Mouse (Mus musculus) stomach, embryonic 15.5 days (tissue): ENCODE measurements around the gene Atp1a2. TPM values are rescaled to one million over a fixed set of nuclear protein-coding genes. Genes with fewer than 3 reads are reported as not detected.

Experiments
- ATAC-seq: fragments of 200-750 bp; cut with Nextera tagmentation; 2 replicates; pipeline ENCODE4 v1.8.0; 2017; ENCODE audit warnings: low read depth, moderate number of reproducible peaks, moderate TSS enrichment; ENCODE audit not compliant: insufficient read depth, low FRiP score
- H3K27ac ChIP-seq: fragments of 300-500 bp; sonication (generic); 2 replicates; pipeline ENCODE4 v1.5.1; 2015; ENCODE audit warnings: mild to moderate bottlenecking, inconsistent platforms
- H3K27me3 ChIP-seq: fragments of 300-500 bp; sonication (generic); replicated peaks from 2 replicates; pipeline ENCODE4 v1.6.1; 2015; ENCODE audit warnings: inconsistent platforms
- H3K36me3 ChIP-seq: fragments of 300-500 bp; sonication (generic); 2 replicates; pipeline ENCODE4 v1.6.1; 2015; ENCODE audit warnings: inconsistent platforms
- H3K4me1 ChIP-seq: fragments of 300-500 bp; sonication (generic); 2 replicates; pipeline ENCODE4 v1.6.1; 2015; ENCODE audit warnings: inconsistent platforms
- H3K4me2 ChIP-seq: fragments of 300-500 bp; sonication (generic); 2 replicates; pipeline ENCODE4 v1.6.1; 2015; ENCODE audit warnings: mild to moderate bottlenecking, inconsistent platforms
- H3K4me3 ChIP-seq: fragments of 300-500 bp; sonication (generic); replicated peaks from 2 replicates; pipeline ENCODE4 v1.5.1; 2015; ENCODE audit warnings: inconsistent platforms
- H3K9ac ChIP-seq: fragments of 300-500 bp; sonication (generic); 2 replicates; pipeline ENCODE4 v1.6.1; 2015; ENCODE audit warnings: inconsistent platforms
- H3K9me3 ChIP-seq: fragments of 300-500 bp; sonication (generic); 2 replicates; pipeline ENCODE4 v1.6.1; 2016; ENCODE audit warnings: inconsistent platforms
- WGBS: fragments of 180-500 bp; shearing (Covaris S2); methylation state at CpG from one replicate; pipeline ENCODE4 v1.1.7; 2015; 5-methylcytosine and 5-hydroxymethylcytosine counted together
- polyA plus RNA-seq: library from polyadenylated mRNA; unstranded; fragments of >200 nt; fragmentation: Nextera tagmentation; extraction: Ambion mirVana; gene quantifications from 2 replicates; pipeline ENCODE4 v1.2.1, GENCODE M21; 2015

Gene Atp1a2
- polyA plus RNA-seq, 1 experiment from 2014 or later: 4.2 TPM

DNA sequence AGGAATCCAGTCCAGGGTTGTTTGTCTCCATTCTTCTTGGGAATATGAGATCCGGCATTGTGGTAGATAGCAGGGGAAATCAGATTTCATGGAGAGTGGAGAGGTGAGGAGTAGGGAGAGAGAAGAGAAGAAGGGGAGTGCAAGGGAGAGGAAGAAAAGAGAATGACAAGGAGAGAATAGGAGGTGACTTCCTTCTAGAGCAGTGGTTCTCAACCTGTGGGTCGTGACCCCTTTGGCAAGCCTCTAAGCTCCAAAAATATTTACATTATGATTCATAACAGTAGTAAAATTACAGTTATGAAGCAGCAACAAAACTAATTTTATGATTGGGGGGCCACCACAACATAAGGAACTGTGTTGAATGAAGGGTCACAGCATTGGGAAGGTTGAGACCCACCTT is 35.1 kb upstream of the Atp1a2 start:
- H3K9ac ChIP-seq: no peak overlapping the region
- peaks cover 27% of the 10 kb centered on the region for H3K27me3 ChIP-seq
- no peak for ATAC-seq
- no peak overlapping the region for H3K4me3 ChIP-seq
- 68% methylated on average over 2 of the region's 2 CpGs for WGBS
- no peaks in the 10 kb centered on the region for H3K36me3 ChIP-seq
- H3K27ac ChIP-seq: no peak overlapping the region
- no peak overlapping the region for H3K4me2 ChIP-seq
- H3K4me1 ChIP-seq: no peaks in the 10 kb centered on the region
- H3K9me3 ChIP-seq: no peaks in the 10 kb centered on the region

DNA sequence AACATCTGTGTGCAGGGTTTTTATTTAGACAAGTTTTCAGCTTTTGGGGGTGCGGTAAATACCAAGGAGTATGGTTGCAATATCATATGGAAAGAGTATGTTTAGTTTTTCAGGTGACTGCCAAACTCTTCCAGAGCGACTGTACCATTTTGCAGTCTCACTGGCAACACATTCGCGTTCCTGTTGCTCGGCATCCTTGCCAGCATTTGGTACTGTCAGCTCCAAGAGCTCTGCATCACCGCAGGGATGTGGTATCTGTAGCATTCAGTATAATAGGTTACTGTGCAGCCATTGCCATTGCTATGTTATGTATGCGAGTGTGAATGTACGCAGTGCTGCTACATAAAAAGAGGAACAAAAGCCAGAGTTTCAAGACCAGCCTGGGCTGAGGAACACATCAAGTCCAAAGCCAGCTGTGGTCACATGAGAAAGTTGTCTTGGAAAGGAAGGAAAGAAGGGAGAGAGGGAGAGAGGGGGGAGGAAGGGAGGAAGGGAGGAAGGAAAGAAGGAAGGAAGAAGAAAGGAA is 33.6 kb upstream of the Atp1a2 start:
- Histone ChIP-seq H3K4me1 (0 out of 2 replicates have a peak, but pooled peaks cover under 1% of the 10 kb centered on the region), H3K9me3 (no peaks in the 10 kb centered on the region), H3K27ac (no peak overlapping the region), H3K4me2 (no peak overlapping the region), H3K9ac (no peak overlapping the region; the same call in 1 of the 2 replicates), H3K36me3 (no peaks in the 10 kb centered on the region), H3K4me3 (no peak overlapping the region), H3K27me3 (peaks cover 38% of the 10 kb centered on the region)
- no peak for ATAC-seq
- 74% methylated on average over 8 of the region's 8 CpGs for WGBS

DNA sequence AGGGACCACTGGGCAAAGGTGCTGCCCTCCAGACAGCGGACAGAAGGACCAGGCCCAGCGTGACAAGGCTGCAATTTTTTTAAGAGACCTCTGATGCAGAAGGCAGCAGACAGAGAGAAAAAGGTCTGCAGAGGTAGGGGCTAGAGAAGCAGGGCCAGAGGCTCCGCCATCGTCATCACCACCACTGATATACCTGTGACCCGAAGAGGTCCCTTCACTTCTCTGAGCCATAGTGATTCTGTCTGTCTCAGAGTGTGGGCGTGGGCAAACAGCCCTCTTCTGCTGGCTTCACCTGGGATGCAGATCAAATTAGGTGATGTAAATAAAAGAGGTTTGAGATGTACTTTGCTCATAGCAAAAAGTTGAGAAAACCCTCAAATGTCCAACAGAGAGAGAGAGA is 31.8 kb upstream of the Atp1a2 start:
- Histone ChIP-seq H3K9me3 (no peaks in the 10 kb centered on the region), H3K4me1 (peaks cover 8% of the 10 kb centered on the region), H3K27me3 (peaks cover 55% of the 10 kb centered on the region), H3K9ac (no peak overlapping the region), H3K4me2 (no peak overlapping the region), H3K36me3 (no peaks in the 10 kb centered on the region), H3K4me3 (no peak overlapping the region), H3K27ac (no peak overlapping the region)
- ATAC-seq: no peak
- WGBS: 71% methylated on average over 6 of the region's 6 CpGs

DNA sequence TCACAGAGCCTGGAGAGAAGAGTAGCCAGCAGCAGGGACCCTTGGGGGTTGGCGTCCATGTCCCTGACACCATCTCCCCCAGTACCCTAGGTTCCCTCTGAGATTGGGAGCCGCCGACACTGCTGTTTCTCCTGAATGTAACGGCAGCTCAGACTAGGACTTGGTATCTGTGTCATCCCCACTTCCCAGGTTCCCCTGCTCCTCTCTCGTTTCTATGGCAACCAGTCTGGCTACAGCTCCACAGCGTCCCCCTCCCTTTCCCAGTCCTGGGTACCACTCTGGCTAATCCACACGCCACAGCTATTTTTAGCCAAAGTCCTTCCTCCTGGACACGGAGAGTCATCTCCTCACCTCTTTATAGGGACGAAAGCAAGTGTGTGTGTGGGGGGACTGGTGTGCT is 31.3 kb upstream of the Atp1a2 start, which contains the start of gene Kcnj9:
TSS of gene Kcnj9 (minus strand) at position 188 of the 400 bp plus-strand sequence.
- peaks cover 55% of the 10 kb centered on the region for H3K27me3 ChIP-seq
- no peak within 1 kb of the TSS for H3K9ac ChIP-seq
- H3K4me3 ChIP-seq: no peak within 1 kb of the TSS
- H3K4me2 ChIP-seq: no peak within 1 kb of the TSS
- no peak for ATAC-seq
- H3K9me3 ChIP-seq: no peaks in the 10 kb centered on the region
- 30% methylated on average over 9 of the region's 9 CpGs for WGBS
- H3K4me1 ChIP-seq: peaks cover 8% of the 10 kb centered on the region
- H3K36me3 ChIP-seq: no peaks in the 10 kb centered on the region
- H3K27ac ChIP-seq: no peak within 1 kb of the TSS

DNA sequence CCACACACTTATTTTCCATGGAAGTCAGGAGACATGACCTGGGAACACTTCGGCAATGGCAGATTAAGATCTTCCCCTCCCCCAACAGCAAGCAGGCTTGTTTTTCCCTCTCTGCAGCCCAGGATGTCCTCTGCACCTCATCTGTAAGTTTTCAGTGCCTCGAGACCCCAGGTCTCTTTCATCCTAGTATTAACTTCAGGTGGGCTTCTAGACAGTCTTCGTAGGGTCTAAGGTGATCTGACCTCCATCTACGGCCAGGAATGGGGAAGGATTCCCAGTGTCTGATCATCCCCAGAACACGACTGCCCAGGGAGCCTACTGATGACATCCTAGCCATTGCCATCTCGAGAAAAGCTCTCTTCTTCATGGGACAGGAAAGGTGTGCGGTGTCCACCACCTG is 30.6 kb upstream of the Atp1a2 start:
- Histone ChIP-seq H3K4me2 (no peak overlapping the region), H3K27me3 (peaks cover 55% of the 10 kb centered on the region), H3K27ac (no peak overlapping the region), H3K4me3 (no peak overlapping the region), H3K4me1 (peaks cover 8% of the 10 kb centered on the region), H3K9me3 (no peaks in the 10 kb centered on the region), H3K9ac (no peak overlapping the region), H3K36me3 (no peaks in the 10 kb centered on the region)
- WGBS: 72% methylated on average over 7 of the region's 7 CpGs
- ATAC-seq: no peak

DNA sequence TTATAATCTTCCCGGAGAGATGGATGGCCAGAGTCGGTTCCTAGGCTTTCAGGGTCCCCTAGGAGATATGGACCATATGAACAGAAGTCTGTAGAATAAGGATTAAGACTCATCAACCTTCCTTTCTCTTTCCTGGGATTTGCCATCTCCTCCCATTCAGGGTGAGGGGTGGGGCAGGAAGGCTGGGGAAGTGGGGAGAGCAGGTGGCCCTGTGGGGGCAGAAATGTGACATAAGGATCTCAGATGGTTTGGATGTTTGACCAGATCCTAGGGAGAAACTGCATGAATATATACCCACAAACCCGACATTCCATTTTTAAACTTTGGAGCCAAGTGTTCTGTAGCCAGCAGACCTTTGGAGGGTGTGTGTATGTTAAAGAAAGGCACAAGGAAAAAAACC is 30.2 kb upstream of the Atp1a2 start:
- no peak for ATAC-seq
- Histone ChIP-seq H3K27me3 (peaks cover 55% of the 10 kb centered on the region), H3K36me3 (no peaks in the 10 kb centered on the region), H3K9me3 (no peaks in the 10 kb centered on the region), H3K4me2 (no peak overlapping the region), H3K27ac (no peak overlapping the region), H3K4me1 (peaks cover 8% of the 10 kb centered on the region), H3K9ac (no peak overlapping the region), H3K4me3 (no peak overlapping the region)
- WGBS: 72% methylated on average over 3 of the region's 3 CpGs

DNA sequence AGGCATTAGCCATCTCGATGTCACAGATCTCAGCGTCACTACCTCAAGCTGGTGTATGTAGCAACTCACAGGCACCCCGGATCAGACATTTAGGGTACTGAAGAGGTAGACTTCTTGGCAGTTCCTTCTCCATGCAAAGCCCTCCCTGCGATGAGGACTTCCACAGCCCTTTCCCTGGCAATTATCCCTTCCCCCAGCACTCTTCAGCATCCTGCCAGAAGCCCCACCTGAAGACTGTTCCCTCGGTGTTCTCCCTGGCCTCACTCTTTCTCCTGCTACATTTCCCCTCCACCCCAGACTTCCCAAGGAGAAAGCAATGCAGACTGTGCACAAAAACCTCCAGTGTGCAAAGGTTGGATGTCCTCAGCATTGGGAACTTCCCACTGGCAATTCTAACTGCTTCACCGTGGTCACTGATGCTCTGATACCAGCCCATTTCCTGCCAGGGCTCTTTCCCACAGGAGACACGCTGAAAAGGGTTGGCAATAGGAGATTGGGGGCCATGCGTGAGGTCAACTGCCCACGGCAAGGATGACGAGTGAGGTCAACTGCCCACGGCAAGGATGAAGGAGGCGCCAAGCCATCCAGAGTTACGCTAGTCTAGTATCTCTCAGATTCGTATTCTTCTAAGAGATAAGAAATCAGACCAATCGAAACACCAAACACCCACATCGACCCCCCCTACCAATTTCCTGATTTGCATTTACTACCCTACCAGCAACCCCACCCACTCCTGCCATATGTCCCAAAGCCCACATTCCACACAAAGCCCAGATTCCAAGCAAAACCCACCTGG is 29.5 kb upstream of the Atp1a2 start:
- no peaks in the 10 kb centered on the region for H3K9me3 ChIP-seq
- 80% methylated on average over 16 of the region's 16 CpGs for WGBS
- H3K27ac ChIP-seq: no peak overlapping the region
- H3K4me1 ChIP-seq: peaks cover 8% of the 10 kb centered on the region
- peaks cover 55% of the 10 kb centered on the region for H3K27me3 ChIP-seq
- no peak overlapping the region for H3K4me3 ChIP-seq
- no peaks in the 10 kb centered on the region for H3K36me3 ChIP-seq
- no peak overlapping the region for H3K9ac ChIP-seq
- no peak for ATAC-seq
- no peak overlapping the region for H3K4me2 ChIP-seq

DNA sequence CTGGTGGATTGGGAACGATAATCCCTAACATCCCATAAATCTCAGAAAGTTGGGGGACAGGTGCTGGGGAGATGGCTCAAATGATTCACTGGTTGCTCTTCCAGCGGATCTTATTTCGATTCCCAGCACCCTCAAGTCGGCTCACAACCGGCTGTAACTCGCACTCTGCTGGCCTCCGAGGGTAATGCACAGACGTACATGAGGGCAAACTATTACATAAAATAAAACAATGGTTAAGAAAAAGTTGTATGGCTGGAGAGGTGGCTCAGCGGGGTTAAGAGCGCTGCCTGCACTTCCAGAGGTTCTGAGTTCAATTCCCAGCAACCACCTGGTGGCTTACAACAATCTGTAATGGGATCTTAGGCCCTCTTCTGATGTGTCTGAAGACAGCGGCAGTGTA is 28.8 kb upstream of the Atp1a2 start:
- Histone ChIP-seq H3K4me1 (peaks cover 8% of the 10 kb centered on the region), H3K4me3 (peak overlapping the region; percentile 43), H3K36me3 (no peaks in the 10 kb centered on the region), H3K27ac (no peak overlapping the region), H3K9me3 (no peaks in the 10 kb centered on the region), H3K27me3 (peaks cover 55% of the 10 kb centered on the region), H3K4me2 (peak overlapping the region; percentile 89), H3K9ac (no peak overlapping the region; the same call in 1 of the 2 replicates)
- 55% methylated on average over 11 of the region's 11 CpGs for WGBS
- no peak for ATAC-seq

DNA sequence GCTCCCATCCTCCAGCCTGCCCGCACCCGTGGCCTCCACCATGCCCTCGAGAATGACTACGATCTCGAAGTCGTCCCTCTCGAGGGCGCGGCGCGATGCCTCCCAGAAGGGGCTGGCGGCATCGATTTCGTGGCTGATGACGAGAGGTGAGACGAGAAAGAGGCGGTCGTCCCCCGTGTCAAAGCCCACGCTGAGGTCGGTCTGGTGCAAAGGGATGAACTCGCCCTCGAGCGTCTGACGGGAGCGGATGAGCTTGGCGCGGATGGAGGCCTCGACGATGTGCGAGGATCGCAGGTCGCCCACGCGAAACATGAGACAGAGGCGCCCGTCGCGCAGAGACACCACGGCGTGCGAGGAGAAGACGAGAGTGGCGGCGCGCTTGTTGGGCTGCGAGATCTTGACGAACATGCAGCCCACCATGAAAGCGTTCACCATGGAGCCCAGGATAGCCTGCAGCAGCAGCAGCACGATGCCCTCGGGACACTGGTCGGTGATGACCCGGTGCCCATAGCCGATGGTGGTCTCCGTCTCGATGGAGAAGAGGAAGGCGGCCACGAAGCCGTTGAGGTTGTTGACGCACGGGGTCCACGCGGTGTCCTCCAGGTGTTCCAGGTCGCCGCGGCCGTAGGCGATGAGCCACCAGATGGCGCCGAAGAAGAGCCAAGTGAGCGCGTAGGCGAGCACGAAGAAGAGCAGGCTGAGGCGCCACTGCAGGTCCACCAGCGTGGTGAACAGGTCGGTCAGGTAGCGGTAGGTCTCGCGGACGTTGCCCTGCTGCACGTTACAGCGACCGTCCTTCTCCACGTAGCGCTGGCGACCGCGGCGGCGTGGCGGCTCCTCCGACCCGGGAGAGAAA is 28.0 kb upstream of the Atp1a2 start:
- H3K27me3 ChIP-seq: peaks cover 55% of the 10 kb centered on the region
- 17% methylated on average over 94 of the region's 94 CpGs for WGBS

DNA sequence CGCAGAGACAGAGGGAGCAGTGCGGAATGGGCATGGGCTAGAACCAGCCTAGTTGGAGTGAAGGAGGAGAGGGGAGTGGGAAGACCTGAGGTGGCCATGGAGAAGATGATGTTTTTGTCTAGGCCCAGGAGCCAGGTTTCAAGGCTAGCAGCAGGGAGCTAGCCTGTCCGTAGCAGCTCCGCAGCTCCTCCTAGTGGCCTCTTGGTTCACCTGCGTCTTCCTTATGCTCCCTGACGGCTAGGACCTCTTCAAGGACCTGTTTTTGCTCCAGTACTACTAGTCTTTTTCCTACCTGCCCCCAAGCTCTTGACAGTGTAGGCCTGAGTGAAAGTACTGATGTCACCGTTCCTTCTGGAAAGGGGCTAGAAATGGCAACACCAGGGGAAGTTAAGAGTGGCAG is 26.9 kb upstream of the Atp1a2 start:
- WGBS: 14% methylated on average over 7 of the region's 7 CpGs
- no peak overlapping the region for H3K9ac ChIP-seq
- H3K4me3 ChIP-seq: no peak overlapping the region
- H3K4me2 ChIP-seq: no peak overlapping the region
- peak; percentile 48 for ATAC-seq
- peaks cover 50% of the 10 kb centered on the region for H3K27me3 ChIP-seq
- no peaks in the 10 kb centered on the region for H3K9me3 ChIP-seq
- H3K27ac ChIP-seq: no peak overlapping the region
- H3K36me3 ChIP-seq: no peaks in the 10 kb centered on the region
- H3K4me1 ChIP-seq: peaks cover 8% of the 10 kb centered on the region

More for the DNA sequence above, 28.0 kb upstream of the Atp1a2 start:
- Histone ChIP-seq H3K4me2 (peak overlapping the region; percentile 89), H3K27ac (no peak overlapping the region), H3K4me3 (peak overlapping the region; percentile 43), H3K9me3 (no peaks in the 10 kb centered on the region), H3K9ac (peak overlapping the region; percentile 29; the same call in 1 of the 2 replicates), H3K36me3 (no peaks in the 10 kb centered on the region), H3K4me1 (peaks cover 8% of the 10 kb centered on the region)
- peak; percentile 42; the same call in 1 of the 2 replicates for ATAC-seq

DNA sequence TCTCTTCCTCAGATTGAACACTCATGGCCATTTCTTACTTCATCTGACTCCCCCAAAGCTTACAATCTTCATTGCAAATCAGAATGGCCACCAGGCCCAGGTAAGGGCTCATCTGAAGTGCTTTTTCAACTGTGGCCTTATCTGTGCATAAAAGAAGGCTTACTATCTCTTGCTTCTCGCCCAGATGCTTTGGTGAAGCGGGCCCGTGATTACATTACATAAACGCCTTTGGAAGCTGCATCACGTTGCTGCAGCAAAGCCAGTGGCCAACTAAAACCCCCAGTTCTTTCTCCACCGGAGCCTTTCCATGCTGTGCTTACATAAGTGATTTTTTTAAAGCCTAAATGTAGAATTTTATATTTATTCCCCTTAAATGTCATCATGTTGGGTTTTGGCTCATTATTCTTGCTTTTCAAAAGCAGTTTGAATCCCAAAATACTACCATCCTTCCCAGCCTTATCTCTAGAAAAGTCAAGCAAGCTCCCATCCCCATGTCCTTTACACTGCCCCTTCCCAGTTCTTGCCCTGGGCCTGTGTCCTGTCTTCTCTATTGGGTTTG is 26.0 kb upstream of the Atp1a2 start:
- Histone ChIP-seq H3K9ac (no peak overlapping the region), H3K4me2 (no peak overlapping the region), H3K36me3 (no peaks in the 10 kb centered on the region), H3K9me3 (no peaks in the 10 kb centered on the region), H3K27ac (no peak overlapping the region), H3K4me1 (peaks cover 8% of the 10 kb centered on the region), H3K4me3 (no peak overlapping the region), H3K27me3 (peaks cover 41% of the 10 kb centered on the region)
- 59% methylated on average over 6 of the region's 6 CpGs for WGBS
- no peak for ATAC-seq
